Mouse (Mus musculus) kidney, adult 2 months (tissue): ENCODE data around the gene Bola3.

ENCODE experiments used
- CTCF ChIP-seq: fragments of 200-500 bp; conservative IDR thresholded peaks from 2 replicates; pipeline ENCODE4 v1.5.1; 2011; ENCODE audit warnings: low read depth, mild to moderate bottlenecking, control low read depth, low read length, moderate library complexity, mixed read lengths; ENCODE audit not compliant: insufficient read depth, insufficient read length
- POLR2A ChIP-seq: fragments of 200-500 bp; IDR thresholded peaks from one replicate; pipeline ENCODE4 v1.6.1; 2011; ENCODE audit warnings: low read depth, low read length, control low read depth

GRCm38 (mm10) chr6:83397728-83398127, 48.8 kb downstream of the Bola3 start:
- TF ChIP-seq CTCF, result no peak
- no peak for TF ChIP-seq POLR2A
